Mouse (Mus musculus) liver, postnatal 0 days (tissue): ENCODE measurements at regions not wholly inside any gene's neighbourhood (a gene's known extent, or its start where the extent isn't known, plus 50 kb on each side); places are given as distances from the start of the nearest gene placed in this dataset.

Source experiments
- CTCF ChIP-seq: sonication (generic); IDR thresholded peaks from 2 replicates; pipeline ENCODE4 v1.5.1; 2016; ENCODE audit warnings: antibody characterized with exemption, low read depth
- EP300 ChIP-seq: IDR thresholded peaks from 2 replicates; pipeline ENCODE4 v1.6.1; 2016; ENCODE audit warnings: antibody characterized with exemption, low read depth, mild to moderate bottlenecking

DNA sequence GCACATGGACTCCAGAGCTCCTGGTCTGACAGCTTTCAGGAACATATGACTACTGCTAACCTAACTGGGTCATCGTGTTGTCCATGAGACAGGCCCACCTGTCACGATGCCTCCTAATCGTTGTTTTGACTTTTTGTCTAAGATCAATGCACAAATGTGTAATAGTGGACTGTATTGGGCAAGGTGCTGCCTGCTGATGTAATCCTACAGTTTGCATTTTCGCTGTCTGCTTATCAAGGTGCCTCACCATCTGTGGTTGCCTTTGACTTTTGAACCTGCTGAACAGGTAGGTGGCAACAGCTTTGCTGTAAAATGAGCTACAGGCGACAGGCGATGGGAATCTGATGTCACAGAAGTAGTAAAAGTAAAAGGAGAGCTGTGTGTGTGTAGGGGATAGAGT is 78.0 kb upstream of the Lifr start:
- TF ChIP-seq CTCF: no peak
- TF ChIP-seq EP300: peak; percentile 19; the same call in 1 of the 2 replicates
